Mouse (Mus musculus) thymus, postnatal 25 days (tissue): Measurements from ENCODE around the gene Cyb561d2.

Experiments used
- DNase-seq: peaks from one replicate; pipeline ENCODE4 v3.0.0; 2022

Gene Cyb561d2

GRCm38 (mm10) chr9:107549297-107550074, 7.5 kb upstream of the Cyb561d2 start:
- DNase-seq = no peak

- no peak for DNase-seq
Observed at GRCm38 (mm10) chr9:107548820-107549219, 6.8 kb upstream of the Cyb561d2 start.

GRCm38 (mm10) chr9:107547957-107548356, 6.0 kb upstream of the Cyb561d2 start:
- DNase-seq = no peak

- DNase-seq = peak; percentile 90
Observed at GRCm38 (mm10) chr9:107547026-107547425, 5.0 kb upstream of the Cyb561d2 start, which contains the start of gene Zmynd10. Gene Zmynd10 (plus strand): TSS chr9:107547298.

- DNase-seq = peak; percentile 76
Observed at GRCm38 (mm10) chr9:107545602-107546001, 3.6 kb upstream of the Cyb561d2 start.

GRCm38 (mm10) chr9:107545199-107545598, 3.2 kb upstream of the Cyb561d2 start:
- peak; percentile 1 for DNase-seq

GRCm38 (mm10) chr9:107544729-107545128, 2.7 kb upstream of the Cyb561d2 start:
- peak; percentile 2 for DNase-seq

GRCm38 (mm10) chr9:107544196-107544700, 2.3 kb upstream of the Cyb561d2 start:
- DNase-seq = no peak

GRCm38 (mm10) chr9:107543299-107543698, 1.3 kb upstream of the Cyb561d2 start:
- no peak for DNase-seq

- no peak for DNase-seq
Observed at GRCm38 (mm10) chr9:107542721-107543120, 728 bp upstream of the Cyb561d2 start.

GRCm38 (mm10) chr9:107542352-107542686, 326 bp upstream of the Cyb561d2 start:
- DNase-seq = no peak

- no peak for DNase-seq
Observed at GRCm38 (mm10) chr9:107541005-107541404, 988 bp downstream of the Cyb561d2 start.

- DNase-seq = no peak
Observed at GRCm38 (mm10) chr9:107540420-107540819, 1.6 kb downstream of the Cyb561d2 start.

- DNase-seq = no peak
Observed at GRCm38 (mm10) chr9:107539940-107540339, 2.1 kb downstream of the Cyb561d2 start.

GRCm38 (mm10) chr9:107538711-107539110, 3.3 kb downstream of the Cyb561d2 start:
- no peak for DNase-seq

GRCm38 (mm10) chr9:107538231-107538630, 3.8 kb downstream of the Cyb561d2 start:
- no peak for DNase-seq

GRCm38 (mm10) chr9:107534408-107535202, 7.4 kb downstream of the Cyb561d2 start:
- DNase-seq = no peak

GRCm38 (mm10) chr9:107533791-107534407, 8.1 kb downstream of the Cyb561d2 start, which contains the start of gene Tmem115:
Gene Tmem115 (plus strand): TSS chr9:107533945.
- DNase-seq = peak; percentile 90

GRCm38 (mm10) chr9:107526198-107527026, 15.6 kb downstream of the Cyb561d2 start:
- peak; percentile 86 for DNase-seq

- no peak for DNase-seq
Observed at GRCm38 (mm10) chr9:107522400-107522711, 19.6 kb downstream of the Cyb561d2 start.

- DNase-seq = peak; percentile 65
Observed at GRCm38 (mm10) chr9:107521711-107522399, 20.1 kb downstream of the Cyb561d2 start.

- DNase-seq = peak; percentile 66
Observed at GRCm38 (mm10) chr9:107521190-107521589, 20.8 kb downstream of the Cyb561d2 start.
